Mouse (Mus musculus): ENCODE results near the gene Lrrc74b. TPM values are rescaled to one million over a fixed set of nuclear protein-coding genes. Genes with fewer than 3 reads are reported as not detected.
"Not testable (repeated sequence)": the region's sequence is repeated elsewhere in the genome, so short reads cannot be mapped to it uniquely, and the experiment has no call there.

Lrrc74b gene
- polyA plus RNA-seq, 1 experiment from 2014 or later: 0.38 TPM

DNA sequence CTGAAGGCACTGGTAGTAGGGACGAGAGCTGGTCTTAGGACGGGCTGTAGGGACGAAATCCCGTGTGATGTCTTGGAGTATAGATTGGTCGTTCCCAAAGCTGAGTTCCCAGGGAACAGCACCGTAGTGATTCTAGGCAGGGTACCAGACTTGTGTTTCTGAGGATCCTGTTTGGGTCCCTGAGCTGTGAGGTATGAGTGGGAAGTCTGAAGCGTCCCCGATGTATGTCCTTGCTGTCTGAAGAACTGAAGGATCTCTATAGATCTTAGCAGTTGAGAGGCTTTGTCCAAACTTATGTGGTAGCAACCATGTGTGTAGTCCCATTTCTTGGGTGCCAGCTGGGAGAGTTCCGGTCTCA is 51.8 kb downstream of the Lrrc74b start:
- Histone ChIP-seq H3K27ac (ENCODE audit: low read length) (peak overlapping the region; percentile 85), H3K9ac (replicated peaks; ENCODE audit: low read depth, low read length) (peak overlapping the region; percentile 90), H3K27me3 (replicated peaks; ENCODE audit: control insufficient read depth, insufficient read depth, low read length) (no peaks in the 10 kb centered on the region; the same call in 1 of the 2 replicates), H3K9me3 (ENCODE audit: control insufficient read depth, low read length) (no peaks in the 10 kb centered on the region), H3K36me3 (ENCODE audit: control insufficient read depth, insufficient read depth) (no peaks in the 10 kb centered on the region), H3K4me1 (replicated peaks; ENCODE audit: control insufficient read depth, insufficient read depth, low read length) (peaks cover 16% of the 10 kb centered on the region), H3K4me2 (ENCODE audit: low read length) (peak overlapping the region; percentile 81), H3K4me3 (replicated peaks; ENCODE audit: low read length) (peak overlapping the region; percentile 88)
- WGBS: 11% methylated on average over 9 of the region's 9 CpGs
- no peak for ATAC-seq

DNA sequence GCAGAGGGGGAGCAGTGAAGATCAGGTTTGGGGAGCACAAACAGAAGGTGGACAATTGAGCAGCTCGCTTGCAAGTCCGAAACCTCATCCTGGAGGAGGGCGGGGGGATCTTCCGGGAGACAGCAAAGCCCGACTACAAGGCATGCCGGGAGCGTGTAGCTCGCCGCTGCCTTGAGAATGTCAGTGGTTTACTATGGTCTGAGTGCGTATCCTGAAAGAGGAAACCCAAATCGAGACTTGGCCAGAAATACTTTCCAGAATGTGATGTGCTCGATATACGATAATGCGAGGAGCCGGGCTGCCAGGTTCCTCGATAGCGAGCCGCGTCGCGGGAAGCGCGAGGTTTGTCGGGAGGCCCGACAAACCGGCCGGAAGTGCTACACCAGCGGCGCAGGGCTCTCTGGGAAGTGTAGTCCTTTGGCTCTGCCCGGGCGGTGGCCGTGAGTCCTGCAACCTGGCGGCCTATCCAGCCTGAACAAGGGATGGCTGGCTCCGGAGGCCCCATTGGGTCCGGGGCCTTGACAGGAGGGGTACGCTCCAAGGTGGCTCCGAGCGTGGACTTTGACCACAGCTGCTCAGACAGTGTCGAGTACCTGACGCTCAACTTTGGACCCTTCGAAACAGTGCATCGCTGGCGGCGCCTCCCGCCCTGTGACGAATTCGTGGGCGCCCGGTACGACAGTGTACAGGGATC is 52.4 kb downstream of the Lrrc74b start, which contains the start of gene Lztr1:
TSS of gene Lztr1 (plus strand) at position 143 of the 694 bp plus-strand sequence.
- ATAC-seq: peak; percentile 98
- no peaks in the 10 kb centered on the region; the same call in 1 of the 2 replicates for H3K27me3 ChIP-seq (replicated peaks; ENCODE audit: control insufficient read depth, insufficient read depth, low read length)
- peak within 1 kb of the TSS; percentile 90 for H3K9ac ChIP-seq (replicated peaks; ENCODE audit: low read depth, low read length)
- peaks cover 16% of the 10 kb centered on the region for H3K4me1 ChIP-seq (replicated peaks; ENCODE audit: control insufficient read depth, insufficient read depth, low read length)
- no peaks in the 10 kb centered on the region for H3K9me3 ChIP-seq (ENCODE audit: control insufficient read depth, low read length)
- peak within 1 kb of the TSS; percentile 81 for H3K4me2 ChIP-seq (ENCODE audit: low read length)
- H3K36me3 ChIP-seq (ENCODE audit: control insufficient read depth, insufficient read depth): no peaks in the 10 kb centered on the region
- peak within 1 kb of the TSS; percentile 88 for H3K4me3 ChIP-seq (replicated peaks; ENCODE audit: low read length)
- under 1% methylated on average over 50 of the region's 50 CpGs for WGBS
- peak within 1 kb of the TSS; percentile 85 for H3K27ac ChIP-seq (ENCODE audit: low read length)

DNA sequence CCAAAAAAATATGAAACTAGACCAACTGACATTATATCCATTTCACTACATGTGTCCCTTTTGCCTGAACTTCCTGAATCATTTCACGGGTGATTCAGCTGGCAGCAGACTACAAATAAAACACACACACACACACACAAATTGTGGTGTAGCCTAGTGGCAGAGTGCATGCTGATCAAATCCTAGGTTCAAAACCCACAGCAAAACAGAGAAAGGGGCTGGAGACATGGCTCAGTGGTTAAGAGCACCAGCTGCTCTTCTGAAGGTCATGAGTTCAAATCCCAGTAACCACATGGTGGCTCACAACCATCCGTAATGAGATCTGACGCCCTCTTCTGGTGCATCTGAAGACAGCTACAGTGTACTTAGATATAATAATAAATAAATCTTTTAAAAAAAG is 53.0 kb downstream of the Lrrc74b start:
- peak overlapping the region; percentile 90 for H3K9ac ChIP-seq (replicated peaks; ENCODE audit: low read depth, low read length)
- peak overlapping the region; percentile 85 for H3K27ac ChIP-seq (ENCODE audit: low read length)
- not testable (repeated sequence) for H3K9me3 ChIP-seq (ENCODE audit: control insufficient read depth, low read length); ATAC-seq; H3K36me3 ChIP-seq (ENCODE audit: control insufficient read depth, insufficient read depth); H3K27me3 ChIP-seq (replicated peaks; ENCODE audit: control insufficient read depth, insufficient read depth, low read length)
- peaks cover 16% of the 10 kb centered on the region for H3K4me1 ChIP-seq (replicated peaks; ENCODE audit: control insufficient read depth, insufficient read depth, low read length)
- WGBS: 29% methylated on average over 3 of the region's 3 CpGs
- peak overlapping the region; percentile 79 for H3K4me2 ChIP-seq (ENCODE audit: low read length)
- H3K4me3 ChIP-seq (replicated peaks; ENCODE audit: low read length): peak overlapping the region; percentile 88

DNA sequence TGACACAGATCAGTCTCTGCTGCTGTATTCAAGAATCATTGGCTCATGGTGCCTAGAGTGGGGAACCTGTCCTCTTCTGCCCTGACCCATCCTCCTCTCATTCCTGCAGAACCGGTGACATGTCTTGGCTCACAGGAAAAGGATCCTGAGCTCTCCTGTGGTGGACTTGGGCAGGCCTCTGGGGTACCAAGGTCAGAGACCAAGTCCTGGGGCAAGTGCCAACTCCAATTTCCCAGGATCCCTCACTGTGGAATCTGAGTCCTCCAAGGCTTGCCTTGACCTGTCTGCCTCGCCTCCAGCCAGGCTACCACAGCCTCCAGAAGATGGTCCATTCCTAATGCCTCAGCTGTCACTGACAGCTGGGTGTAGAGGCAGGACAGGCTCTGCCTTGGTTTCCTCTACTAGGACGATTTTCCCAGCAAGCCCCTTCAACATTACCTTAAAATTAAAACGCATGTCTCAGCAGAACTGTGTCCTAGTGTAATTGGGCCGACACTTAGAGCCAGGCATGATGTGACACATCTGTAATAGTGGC is 54.0 kb downstream of the Lrrc74b start:
- 78% methylated on average over 5 of the region's 5 CpGs for WGBS
- no peak for ATAC-seq
- H3K27ac ChIP-seq (ENCODE audit: low read length): no peak overlapping the region
- no peak overlapping the region for H3K4me2 ChIP-seq (ENCODE audit: low read length)
- H3K4me3 ChIP-seq (replicated peaks; ENCODE audit: low read length): no peak overlapping the region
- no peak overlapping the region for H3K9ac ChIP-seq (replicated peaks; ENCODE audit: low read depth, low read length)
- peaks cover 16% of the 10 kb centered on the region for H3K4me1 ChIP-seq (replicated peaks; ENCODE audit: control insufficient read depth, insufficient read depth, low read length)
- H3K9me3 ChIP-seq (ENCODE audit: control insufficient read depth, low read length): no peaks in the 10 kb centered on the region
- no peaks in the 10 kb centered on the region for H3K36me3 ChIP-seq (ENCODE audit: control insufficient read depth, insufficient read depth)
- H3K27me3 ChIP-seq (replicated peaks; ENCODE audit: control insufficient read depth, insufficient read depth, low read length): no peaks in the 10 kb centered on the region; the same call in 1 of the 2 replicates

DNA sequence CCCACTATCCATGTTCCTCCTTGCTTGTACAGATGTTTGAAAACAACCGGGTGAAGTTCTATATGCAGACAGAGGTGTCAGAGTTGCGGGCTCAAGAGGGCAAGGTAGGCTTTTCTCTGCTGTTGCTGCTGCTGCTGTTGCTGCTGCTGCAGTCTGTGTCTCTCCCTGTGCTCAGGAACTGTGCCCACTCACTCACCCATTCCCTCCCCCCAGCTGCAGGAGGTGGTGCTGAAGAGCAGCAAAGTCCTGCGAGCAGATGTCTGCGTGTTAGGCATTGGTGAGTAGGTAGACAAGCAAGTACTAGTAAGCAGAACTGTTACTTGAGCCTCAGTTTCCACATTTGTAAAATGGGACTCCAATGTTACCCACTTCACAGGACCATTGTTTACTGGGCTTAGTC is 58.4 kb downstream of the Lrrc74b start:
- Histone ChIP-seq H3K9me3 (ENCODE audit: control insufficient read depth, low read length) (no peaks in the 10 kb centered on the region), H3K27ac (ENCODE audit: low read length) (no peak overlapping the region), H3K36me3 (ENCODE audit: control insufficient read depth, insufficient read depth) (no peaks in the 10 kb centered on the region), H3K4me2 (ENCODE audit: low read length) (no peak overlapping the region), H3K4me1 (replicated peaks; ENCODE audit: control insufficient read depth, insufficient read depth, low read length) (peaks cover 5% of the 10 kb centered on the region), H3K27me3 (replicated peaks; ENCODE audit: control insufficient read depth, insufficient read depth, low read length) (no peaks in the 10 kb centered on the region; the same call in 1 of the 2 replicates), H3K4me3 (replicated peaks; ENCODE audit: low read length) (no peak overlapping the region), H3K9ac (replicated peaks; ENCODE audit: low read depth, low read length) (no peak overlapping the region)
- no peak for ATAC-seq
- WGBS: 89% methylated on average over 4 of the region's 4 CpGs

DNA sequence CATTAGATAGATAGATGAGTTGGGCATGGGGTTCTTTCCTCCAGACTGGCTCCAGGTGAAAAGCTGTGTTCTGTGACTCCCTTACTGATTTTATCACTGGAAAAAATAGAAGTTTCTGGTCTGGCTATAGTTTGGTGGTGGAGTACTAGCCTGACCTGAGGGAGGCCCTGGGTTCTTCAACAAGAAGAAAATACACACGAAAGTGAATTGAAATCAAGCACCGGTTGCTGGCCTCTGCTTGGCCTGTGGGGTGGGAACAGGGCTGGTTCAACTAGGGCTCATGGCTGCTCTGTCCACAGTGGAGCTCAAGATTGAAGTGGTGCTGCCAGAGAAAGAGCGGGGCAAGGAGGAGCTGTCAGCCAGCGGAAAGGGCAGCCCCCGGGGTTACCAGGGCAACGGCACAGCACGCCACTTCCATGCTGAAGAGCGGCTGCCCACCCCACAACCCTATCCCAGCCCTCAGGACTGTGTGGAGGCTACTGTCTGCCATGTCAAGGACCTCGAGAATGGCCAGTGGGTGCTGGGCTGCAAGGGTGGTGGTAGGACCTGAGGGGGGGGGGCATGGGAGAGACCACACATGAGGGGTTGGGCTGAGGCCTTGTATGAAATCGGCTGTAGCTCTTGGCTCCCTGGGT is 61.7 kb downstream of the Lrrc74b start:
- WGBS: 18% methylated on average over 10 of the region's 10 CpGs
- H3K9me3 ChIP-seq (ENCODE audit: control insufficient read depth, low read length): no peaks in the 10 kb centered on the region
- ATAC-seq: peak; percentile 77
- H3K27ac ChIP-seq (ENCODE audit: low read length): no peak overlapping the region
- no peaks in the 10 kb centered on the region for H3K36me3 ChIP-seq (ENCODE audit: control insufficient read depth, insufficient read depth)
- no peak overlapping the region for H3K4me3 ChIP-seq (replicated peaks; ENCODE audit: low read length)
- peaks cover 15% of the 10 kb centered on the region for H3K4me1 ChIP-seq (replicated peaks; ENCODE audit: control insufficient read depth, insufficient read depth, low read length)
- no peak overlapping the region for H3K9ac ChIP-seq (replicated peaks; ENCODE audit: low read depth, low read length)
- H3K4me2 ChIP-seq (ENCODE audit: low read length): no peak overlapping the region
- no peaks in the 10 kb centered on the region for H3K27me3 ChIP-seq (replicated peaks; ENCODE audit: control insufficient read depth, insufficient read depth, low read length)

DNA sequence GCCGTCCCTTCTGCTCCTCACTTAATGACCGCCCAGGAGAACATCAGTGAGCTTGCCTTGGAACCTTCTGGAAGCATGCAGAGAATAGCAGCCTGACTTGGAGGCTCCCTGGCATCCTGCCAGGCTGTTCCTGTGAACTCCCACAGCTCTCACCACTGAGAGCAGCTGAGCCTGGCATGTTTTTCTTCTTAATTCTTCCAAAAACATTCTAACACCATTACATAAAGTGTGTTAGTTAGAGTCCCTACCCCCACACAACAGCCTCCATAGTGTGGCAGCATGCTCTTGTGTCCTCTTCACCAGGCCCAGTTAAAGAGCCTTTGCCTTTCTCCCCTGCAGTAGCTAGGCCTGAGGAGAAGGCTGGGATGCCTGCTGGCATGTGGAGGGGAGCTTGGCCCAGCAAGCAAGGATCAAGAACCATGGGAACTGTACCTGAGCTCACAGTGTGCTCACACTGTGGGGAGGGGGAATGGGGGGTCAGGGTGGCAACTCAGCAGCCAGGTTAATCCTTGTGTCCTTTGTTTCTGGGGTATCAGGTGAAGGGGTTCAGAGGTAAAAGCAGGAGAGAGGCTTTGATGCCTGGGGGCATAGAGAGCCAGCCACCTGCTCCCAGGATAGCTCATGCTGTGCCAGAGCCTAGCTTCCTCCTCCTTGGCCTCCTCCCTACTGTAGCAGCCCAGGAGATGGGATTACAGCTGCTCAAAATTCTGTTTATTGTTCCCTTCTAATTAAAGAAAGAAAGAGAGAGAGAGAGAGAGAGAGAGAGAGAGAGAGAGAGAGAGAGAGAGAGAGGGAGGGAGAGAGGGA is 64.3 kb downstream of the Lrrc74b start:
- WGBS: 52% methylated on average over 2 of the region's 2 CpGs
- peak; percentile 62 for ATAC-seq
- H3K36me3 ChIP-seq (ENCODE audit: control insufficient read depth, insufficient read depth): no peaks in the 10 kb centered on the region
- no peaks in the 10 kb centered on the region for H3K9me3 ChIP-seq (ENCODE audit: control insufficient read depth, low read length)
- H3K4me2 ChIP-seq (ENCODE audit: low read length): no peak overlapping the region; the same call in 1 of the 2 replicates
- H3K9ac ChIP-seq (replicated peaks; ENCODE audit: low read depth, low read length): no peak overlapping the region; the same call in 1 of the 2 replicates
- no peaks in the 10 kb centered on the region for H3K27me3 ChIP-seq (replicated peaks; ENCODE audit: control insufficient read depth, insufficient read depth, low read length)
- H3K27ac ChIP-seq (ENCODE audit: low read length): peak overlapping the region; percentile 62
- H3K4me3 ChIP-seq (replicated peaks; ENCODE audit: low read length): no peak overlapping the region
- H3K4me1 ChIP-seq (replicated peaks; ENCODE audit: control insufficient read depth, insufficient read depth, low read length): peaks cover 15% of the 10 kb centered on the region

Data from forebrain, embryonic 16.5 days (tissue).